Mouse (Mus musculus): Measurements from ENCODE around the gene Tmem141.
A peak's percentile ranks its signal among the peaks of the same experiment; 100 is the strongest.

Tmem141 gene

DNA sequence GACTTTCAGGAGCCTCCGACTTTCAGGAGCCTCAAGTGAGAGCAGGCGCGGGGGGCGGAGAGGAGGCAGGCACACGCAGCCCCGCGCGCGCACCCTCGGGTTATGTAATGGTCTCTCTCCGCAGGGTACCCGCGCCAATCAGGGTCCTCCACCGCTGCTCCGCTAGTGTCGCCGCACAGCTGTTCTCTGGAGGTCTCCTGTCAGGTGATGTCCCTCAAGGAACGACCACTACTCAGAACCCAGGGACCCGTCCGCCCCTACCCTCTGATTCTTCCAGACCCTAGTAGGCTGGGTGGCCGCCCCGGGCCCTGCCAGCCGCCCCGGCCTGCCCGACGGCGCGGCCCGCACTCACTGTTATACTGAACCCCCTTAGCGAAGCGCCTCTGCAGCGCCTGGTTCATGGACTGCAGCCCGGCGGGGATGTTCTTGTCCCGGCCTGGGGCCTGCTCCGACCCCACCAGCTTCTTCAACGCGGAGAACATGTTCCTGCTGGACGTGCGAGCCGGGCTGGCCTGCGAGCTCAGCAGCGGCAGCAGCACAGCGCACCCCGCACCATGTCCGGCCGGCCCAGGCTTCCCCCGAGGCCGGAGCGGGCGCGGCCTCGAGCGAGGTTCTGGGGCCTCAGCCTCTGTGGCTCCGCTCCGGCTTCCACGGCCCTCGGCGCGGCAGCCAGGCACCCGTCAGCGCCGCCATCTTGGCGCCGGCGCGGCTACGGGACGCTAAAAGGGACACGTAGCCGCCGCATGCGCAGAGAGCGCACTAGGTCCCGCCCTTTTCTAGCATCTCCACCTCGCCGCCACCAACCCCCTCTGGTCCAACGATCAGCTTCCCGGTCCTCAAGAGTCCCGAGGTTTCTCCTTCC is 13.8 kb downstream of the Tmem141 start, which contains the start of gene Rabl6:
TSS of gene Rabl6 (minus strand) at position 761 of the 862 bp plus-strand sequence.
- DNase-seq: peak; percentile 91 to 95

DNA sequence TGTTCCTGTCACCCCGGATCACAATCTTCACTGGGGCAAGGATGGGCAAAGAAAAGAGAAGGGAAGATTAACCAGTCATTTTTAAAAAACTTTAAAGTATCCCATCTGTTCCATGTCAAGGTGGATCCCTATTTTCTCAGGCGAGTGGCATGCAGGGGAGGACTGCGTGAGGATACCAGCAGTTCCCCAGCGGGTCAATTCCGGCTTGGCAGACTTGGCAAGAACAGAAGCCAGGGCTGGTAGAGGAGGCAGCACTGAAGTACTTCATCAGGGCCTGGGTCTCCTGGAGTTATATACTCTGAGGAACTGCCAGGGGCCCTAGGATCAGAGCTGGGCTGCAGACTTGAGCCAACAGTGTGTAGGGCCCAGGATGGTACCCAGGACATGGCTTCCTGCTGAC is 19.3 kb downstream of the Tmem141 start:
- DNase-seq: no peak

DNA sequence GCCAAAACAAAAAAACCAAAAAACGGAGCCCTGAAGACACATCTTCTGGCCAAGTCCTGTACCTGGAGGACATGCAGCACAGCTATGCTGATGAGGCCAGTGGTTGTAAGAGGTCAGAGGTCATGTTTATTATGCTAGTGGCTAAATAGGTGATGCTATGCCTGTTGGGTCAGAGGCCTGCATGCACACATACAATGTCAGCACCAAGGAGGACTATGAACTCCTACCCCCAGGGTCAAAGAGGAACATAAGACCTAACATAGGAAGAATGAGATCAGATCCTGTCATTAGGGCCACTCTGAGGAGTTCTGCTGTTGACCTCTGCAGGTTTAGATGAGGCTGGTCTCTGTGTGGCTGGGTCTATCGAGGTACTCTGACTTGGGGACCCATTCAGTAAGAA is 21.8 kb downstream of the Tmem141 start:
- DNase-seq: no peak

DNA sequence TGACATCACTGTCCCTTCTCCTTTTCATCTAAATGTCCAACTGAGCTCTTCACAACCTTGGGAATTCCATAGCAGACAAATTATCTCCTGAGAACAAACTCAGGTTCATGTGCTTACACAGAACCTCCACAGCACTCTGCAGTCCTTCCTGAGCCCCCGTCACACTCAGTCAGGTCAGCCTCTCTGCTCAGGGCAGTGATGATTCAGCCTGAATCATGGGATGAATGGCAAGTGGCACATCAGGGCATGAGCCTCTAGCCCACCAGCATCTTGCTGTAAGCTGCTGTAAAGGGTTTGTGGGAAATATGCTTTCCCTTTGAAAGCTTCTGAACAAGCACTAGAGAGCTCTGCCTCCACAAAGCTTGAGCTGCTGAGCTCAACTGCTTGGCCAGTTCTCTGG is 23.1 kb downstream of the Tmem141 start:
- no peak for DNase-seq

DNA sequence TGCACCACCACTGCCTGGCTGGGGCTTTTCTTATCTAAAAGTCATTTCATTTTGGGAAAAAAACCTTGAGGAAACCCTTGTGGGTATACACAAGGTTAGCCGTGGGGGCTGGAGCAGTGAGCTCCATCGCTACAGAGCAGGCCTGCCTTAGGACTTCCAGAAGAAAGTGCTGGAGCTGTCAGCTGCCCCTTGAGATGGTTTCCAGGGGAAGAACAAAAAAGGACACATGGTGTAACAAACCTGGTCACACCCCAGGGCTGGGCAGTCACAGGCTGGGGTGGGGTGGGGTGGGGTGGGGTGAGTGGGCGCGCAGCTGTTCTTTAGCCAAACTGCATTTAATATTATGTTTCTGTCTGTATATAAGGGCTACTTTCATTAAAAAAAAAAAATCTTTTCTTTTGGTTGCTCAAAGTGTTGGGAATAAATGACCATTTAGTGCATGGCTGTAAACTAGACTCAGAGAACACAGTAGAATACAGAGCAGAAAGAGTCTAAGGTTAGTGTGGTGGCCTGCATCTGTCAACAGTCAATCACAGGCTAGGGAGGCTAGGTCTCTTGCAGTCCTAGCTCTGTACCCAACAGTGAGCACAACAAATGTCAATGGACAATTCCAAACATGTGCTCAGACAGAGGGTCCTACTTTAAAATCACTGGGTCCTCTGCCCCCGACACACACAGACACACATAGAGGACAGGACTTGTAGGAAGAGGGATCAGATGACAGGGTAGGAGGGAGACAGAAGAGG is 24.9 kb downstream of the Tmem141 start:
- DNase-seq: no peak

DNA sequence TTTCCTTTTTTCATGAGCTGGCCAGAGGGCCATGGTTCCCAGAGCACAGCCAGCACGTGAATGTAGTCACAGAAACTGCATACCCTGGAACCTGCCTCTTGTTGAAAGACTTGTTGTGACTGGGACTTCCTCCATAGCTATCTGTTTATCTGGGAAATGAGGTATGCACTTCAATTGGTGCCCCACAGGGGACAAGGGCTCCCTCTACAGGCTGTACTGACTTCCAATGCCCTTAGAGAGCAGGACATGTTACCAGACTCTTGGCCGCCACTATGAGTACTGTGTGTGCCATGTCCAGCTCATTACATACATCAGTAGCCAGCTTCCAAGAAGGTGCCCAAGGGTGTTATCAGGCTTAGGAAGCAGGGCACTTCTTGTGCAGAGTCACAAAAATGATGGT is 29.9 kb downstream of the Tmem141 start:
- DNase-seq: peak in 1 of 2 experiments; percentile 52

DNA sequence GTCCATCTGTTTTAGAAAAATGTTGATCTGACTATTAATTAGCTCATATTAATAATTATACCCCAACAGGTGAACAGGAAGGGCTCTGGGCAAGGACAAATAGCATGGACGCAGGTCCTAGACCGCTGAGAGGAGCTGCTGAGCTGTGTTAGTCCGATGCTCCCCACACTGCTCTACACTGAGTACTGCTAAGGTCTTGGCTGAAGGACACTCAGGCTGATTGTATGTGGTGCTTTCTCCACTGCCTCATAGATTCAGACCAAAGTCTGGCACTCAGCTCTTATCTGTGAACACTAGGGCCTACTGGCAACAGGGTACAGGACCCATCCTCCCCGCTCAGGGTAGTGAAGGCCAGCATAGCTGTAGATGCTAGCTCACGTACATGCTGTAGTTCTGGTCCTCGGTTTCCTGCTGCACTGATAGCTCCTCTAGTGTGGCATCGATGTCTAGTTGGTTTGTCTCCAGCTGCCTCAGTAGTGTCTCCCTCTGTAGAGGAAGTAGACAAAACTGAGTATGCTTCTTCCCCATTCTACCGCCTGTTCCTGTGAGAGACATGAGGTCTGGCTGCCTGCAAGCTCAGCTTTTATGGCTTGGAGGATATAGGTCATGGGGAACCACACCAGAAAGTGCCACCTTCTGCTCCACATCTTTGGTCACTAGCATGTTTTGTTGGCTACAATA is 33.4 kb downstream of the Tmem141 start:
- no peak for DNase-seq

DNA sequence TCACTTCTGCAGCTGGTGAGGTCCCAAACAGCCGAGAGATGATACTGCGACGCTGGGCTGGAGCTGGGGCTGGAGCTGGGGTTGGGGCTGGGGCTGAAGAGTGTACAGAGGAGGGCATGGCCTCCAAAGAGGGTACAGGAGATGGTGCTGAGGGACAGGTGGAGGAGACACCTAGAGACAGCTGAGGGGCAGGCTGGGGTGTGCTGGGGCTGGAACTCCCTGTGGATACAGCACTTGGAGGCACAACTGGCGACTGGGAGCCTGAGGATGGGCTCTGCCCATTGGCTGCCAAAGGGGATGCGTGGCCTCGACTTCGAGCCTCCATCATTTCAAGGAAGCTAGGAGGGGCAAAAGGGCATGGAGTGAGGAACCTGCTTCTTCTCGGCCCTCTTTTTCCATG is 34.5 kb downstream of the Tmem141 start:
- no peak for DNase-seq

DNA sequence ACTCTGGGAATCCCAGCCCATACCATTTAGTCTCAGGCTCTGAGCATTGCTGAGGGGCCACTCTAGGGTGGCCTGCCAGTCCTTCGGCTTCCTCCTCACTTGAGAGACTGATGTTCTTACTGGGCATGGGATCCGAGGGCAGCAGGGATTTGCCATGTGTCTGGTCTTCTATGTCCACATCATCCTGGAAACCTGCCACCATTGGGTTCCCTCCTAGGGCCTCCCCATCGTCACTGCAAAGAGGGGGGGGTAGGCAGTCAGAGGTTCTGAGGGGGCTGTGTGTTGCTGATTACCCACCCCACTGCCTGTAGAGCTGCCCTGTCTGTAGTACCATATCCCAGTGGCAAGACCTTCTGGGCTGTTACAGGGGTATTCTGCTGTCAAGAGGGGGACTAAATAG is 36.2 kb downstream of the Tmem141 start:
- DNase-seq: no peak

DNA sequence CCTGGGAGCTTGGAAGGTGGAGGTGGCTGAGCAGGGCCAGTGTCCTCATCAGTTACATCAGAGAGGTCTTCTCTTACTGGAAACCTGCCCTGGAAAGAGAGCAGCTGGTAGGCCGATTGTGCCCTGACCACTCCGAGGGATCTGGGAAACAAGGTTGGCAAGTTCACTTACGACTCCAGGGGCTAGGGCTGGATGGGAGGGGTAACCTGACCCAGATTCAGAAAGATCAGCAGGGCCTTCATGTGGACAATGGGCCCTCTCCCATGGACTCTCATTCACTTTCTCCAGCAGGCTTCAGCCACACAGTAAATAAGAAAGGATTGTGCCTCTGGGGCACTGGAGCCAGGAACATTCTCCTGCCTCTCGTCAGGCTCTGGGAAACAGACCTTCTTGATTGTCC is 36.9 kb downstream of the Tmem141 start:
- no peak for DNase-seq

DNA sequence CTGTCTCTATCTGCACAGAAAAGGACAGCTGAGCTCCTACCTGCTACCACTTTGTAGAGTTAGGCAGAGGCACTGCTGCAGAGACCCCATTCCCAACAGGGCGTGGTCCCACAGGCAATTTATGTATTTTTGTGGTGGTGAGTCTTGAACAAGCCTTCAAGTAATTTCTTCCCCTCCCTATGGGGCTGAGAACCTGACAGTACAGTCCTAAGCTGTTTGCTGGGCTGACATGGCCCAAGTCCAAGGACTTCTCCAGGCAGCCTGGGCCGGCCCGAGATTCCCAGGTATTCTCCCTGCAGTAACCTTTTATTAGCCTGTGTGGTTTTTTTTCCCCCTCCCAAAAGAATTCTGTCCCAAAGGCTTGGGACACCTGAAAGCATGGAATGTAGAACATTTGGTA is 37.7 kb downstream of the Tmem141 start:
- DNase-seq: no peak

DNA sequence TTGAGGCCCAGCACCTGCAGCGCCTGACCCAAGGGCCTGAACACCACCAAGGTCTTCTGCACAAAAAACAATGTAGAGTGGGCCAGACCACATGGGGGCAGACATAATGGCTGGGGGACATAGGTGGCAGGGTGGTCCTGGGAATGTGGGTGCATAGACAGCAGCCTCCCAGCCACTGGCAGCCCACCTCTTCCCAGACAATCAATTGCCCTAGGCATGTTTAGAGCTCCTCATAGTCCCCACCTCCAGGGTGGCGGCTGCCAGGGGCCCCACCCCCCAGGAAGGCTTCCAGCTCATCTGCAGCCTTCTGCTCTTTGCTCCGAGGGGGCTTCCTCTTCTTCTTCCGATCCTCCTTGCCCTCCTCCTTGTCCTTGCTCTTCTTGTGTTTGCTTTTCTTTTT is 38.2 kb downstream of the Tmem141 start:
- DNase-seq: no peak

DNA sequence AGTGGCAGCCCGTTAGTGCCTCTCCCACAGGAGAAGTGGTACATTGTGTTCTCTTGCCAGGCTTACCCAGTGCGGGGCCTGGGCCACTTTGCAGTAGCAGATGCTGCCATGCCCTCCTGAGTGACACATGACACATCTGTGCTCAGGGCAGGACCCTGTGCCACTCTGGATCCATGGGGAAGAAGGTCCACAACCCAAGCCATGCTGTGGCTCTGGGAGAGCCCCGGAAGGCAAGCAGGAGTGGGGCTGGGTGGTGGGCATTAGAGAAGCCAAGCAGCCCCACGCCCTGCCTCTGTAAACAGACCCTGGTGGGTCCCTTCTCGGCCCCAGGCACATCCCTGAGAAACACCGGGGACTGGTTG is 38.7 kb downstream of the Tmem141 start:
- no peak for DNase-seq

DNA sequence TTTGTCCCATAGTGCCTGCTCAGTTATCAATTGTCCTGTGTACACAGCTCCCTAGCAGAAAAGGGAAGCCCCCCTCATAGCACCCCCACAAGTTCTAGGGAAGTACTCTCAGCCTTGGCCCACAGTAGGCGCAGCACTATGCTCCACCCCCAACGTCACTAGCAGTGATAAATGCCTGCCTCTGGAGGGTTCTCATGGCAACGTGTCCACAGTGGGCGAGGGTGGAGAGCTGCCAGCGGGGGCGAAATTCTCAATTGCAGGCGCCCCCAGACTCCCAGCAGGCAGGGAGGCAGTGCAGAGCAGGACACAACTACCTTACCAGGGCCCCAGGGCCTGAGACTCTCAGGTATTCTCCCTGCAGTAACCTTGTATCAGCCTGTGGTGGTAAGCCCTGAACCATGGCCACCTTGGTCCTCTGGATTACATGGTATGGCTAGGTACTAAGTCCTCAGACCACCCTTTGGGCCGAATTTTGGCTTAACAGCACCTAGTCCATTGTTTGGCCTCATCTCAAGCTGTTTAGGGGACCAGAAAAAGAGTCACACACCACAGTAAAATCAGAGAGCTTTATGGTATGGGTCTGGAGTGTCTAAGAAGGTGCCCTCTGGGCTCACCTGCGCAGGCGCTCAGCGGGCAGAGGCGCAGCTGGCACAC is 39.2 kb downstream of the Tmem141 start:
- DNase-seq: peak; percentile 56 to 62

DNA sequence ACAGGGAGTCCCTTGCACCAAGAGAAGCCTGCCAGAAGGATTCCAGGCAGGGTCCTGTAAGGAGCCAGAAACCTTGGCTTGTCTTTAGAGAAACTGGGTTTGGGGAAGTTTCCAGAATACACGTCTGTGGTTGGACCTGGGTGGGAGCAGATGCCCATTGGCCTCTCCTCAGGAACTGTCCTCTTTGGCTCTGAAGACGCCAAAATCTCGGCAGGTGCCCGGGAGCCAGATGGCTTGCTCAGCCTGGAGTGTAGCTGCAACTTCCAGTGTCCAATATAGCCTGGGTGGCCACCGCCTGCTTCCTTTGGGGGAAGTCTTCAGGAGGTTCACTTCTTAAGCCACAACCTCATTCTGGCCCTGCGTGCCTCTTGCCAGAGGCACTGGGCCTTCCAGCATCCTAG is 39.9 kb downstream of the Tmem141 start:
- peak in 1 of 2 experiments; percentile 45 for DNase-seq

DNA sequence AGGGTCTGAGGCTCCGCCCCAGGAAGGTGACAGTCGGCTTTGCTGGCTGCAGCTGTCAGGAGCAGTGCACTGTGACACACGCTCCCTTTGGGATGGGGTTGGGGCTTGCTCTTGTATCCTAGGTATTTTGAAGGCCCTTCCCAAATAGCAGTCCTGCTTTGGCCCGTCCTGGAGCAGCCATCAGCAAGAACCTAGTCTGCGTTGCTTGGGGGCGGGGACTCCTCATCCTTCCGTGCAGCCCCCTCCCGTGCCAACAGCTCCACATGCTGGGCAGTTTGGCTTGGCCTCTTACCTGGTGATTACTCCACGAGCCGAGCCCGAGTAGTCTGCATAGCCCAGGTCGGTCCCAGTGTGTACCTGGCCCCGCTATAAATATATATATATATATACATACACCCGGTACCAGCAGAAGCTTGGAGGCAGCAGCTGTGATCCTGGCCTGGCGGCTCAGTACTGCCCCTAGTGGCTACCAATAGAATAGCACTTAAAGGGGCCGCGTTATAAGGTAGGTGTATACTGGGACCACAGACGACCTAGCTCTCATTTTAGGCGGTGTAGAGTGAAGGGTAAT is 40.4 kb downstream of the Tmem141 start, which contains the start of gene Ajm1:
TSS of gene Ajm1 (minus strand) at position 464 of the 571 bp plus-strand sequence.
- peak; percentile 63 to 75 for DNase-seq

DNA sequence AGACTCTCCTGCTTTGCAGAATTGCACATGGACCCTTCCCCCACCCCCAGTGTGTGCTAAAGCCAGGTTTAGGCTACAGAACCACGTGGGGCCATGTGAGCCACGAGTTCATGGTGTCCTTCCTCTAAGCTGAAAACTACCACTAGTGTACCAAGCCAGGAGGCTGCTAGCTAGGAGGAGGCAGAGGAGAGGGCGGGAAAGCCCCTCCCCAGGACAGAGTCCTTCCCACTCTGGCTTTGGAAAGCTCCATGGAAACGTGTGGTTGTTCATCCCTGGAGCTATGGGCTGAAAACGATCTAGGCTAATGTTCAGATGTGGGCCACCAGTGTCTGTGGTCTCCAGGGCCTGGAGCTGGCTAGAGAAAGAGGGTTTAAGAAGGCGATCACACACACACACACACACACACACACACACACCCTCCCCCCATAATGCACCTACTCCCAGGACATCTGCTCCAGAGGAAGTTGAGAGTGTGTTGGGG is 41.1 kb downstream of the Tmem141 start:
- DNase-seq: no peak

DNA sequence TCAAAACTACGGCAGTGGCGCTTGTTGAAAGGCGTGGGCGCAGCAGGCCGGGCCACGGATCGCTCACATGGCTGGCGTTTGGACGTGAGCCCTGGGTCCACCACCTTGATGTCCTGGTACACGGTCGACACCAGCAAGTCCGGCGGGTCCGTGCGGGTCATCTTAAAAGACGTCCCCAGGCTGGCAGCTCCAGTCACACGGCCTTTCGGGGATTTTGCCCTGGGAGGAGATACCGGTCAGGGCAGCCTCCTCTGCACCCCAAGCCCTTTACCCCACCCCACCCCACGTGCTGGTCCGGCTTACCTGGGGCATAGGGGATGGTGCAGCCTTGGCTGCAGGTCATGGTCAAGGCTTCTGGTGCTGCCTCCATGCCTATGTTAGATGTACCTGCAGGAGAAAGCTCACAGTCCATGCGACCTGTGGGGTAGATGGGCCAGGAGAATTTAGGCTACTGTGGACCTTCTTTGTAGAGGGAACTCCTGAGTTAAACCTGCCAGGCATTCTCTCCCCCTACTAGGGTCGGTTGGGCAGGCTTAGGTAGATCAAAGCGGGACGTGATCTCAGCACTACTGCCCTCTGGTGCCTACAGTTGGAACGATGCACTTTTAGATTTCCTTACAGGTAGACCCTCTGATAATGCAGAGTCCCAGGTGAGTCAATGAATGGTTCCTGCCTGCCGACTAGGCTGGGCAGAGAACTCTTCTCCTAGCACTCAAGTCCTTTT is 41.9 kb downstream of the Tmem141 start:
- DNase-seq: peak; percentile 67 to 72

DNA sequence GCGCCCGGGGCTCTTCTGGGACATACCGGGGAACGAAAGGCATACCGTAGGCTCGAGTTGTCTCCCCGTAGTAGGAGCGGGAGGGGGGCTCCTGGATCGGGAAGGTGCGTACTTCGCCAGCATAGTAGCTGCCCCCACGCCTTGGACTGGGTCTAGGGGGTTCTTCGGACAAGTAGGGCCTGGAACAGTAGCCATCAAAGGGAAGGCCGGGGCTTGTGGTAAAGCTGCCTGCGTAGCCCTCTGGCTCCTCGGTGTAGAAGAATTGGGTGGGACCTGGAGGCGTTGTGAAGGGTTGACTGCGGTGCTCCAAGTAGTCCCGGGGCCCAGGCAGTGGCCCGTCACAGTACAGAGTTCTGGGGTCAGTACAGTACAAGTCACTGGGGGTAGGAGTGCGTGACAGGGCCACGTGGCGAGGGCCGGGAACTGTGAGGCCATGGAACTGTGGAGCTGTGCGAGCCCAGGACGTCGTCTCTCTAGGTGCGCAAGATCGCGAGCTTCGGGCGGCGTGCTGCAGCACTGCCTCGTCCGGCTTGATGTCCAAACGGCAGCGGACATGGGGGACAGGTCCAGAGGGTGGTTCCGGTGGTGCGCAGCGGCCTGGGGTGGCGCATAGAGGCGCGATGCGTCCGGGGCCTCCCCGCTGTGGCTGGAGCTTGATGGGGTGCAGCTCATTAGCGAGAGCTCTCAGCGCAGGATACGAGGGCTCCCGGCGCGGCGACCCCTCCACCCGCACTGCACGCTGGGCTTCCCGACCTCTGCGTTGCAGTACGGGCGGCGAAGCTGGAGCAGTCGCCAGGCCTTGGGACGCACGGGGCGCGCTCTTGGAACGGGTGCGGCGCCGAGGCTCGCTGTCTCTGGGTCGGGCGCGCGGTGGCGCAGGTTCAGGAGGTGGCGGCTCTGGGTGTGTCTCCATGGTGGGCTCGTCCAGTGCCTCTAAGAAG is 42.7 kb downstream of the Tmem141 start:
- peak; percentile 31 to 51 for DNase-seq

Measured in kidney, postnatal 4 days (tissue).